Mouse (Mus musculus): ENCODE results near the gene Morc4. TPM values are rescaled to one million over a fixed set of nuclear protein-coding genes. Genes with fewer than 3 reads are reported as not detected.
A peak's percentile ranks its signal among the peaks of the same experiment; 100 is the strongest.

Gene Morc4
- polyA plus RNA-seq, 1 experiment from 2014 or later, result 13.3 TPM

- H3K27ac ChIP-seq, result no peak overlapping the region
- no peak overlapping the region for H3K4me3 ChIP-seq (replicated peaks)
- no peaks in the 10 kb centered on the region for H3K36me3 ChIP-seq
- no peak overlapping the region for H3K4me2 ChIP-seq (replicated peaks)
- no peaks in the 10 kb centered on the region for H3K9me3 ChIP-seq
- no peak for ATAC-seq
- no peak overlapping the region for H3K9ac ChIP-seq
- 90% methylated on average over 6 of the region's 6 CpGs for WGBS
- H3K4me1 ChIP-seq (replicated peaks), result no peaks in the 10 kb centered on the region
- no peaks in the 10 kb centered on the region for H3K27me3 ChIP-seq (replicated peaks)
Observed at GRCm38 (mm10) chrX:139828363-139829092, 42.9 kb downstream of the Morc4 start.

- Histone ChIP-seq H3K27me3 (replicated peaks) (no peaks in the 10 kb centered on the region), H3K4me3 (replicated peaks) (no peak overlapping the region), H3K27ac (no peak overlapping the region), H3K4me1 (replicated peaks) (no peaks in the 10 kb centered on the region), H3K36me3 (no peaks in the 10 kb centered on the region), H3K9me3 (no peaks in the 10 kb centered on the region), H3K4me2 (replicated peaks) (no peak overlapping the region), H3K9ac (no peak overlapping the region)
- no peak for ATAC-seq
- 84% methylated on average over 4 of the region's 4 CpGs for WGBS
Observed at GRCm38 (mm10) chrX:139826926-139827325, 44.6 kb downstream of the Morc4 start.

- Histone ChIP-seq H3K27ac (no peak overlapping the region), H3K27me3 (replicated peaks) (no peaks in the 10 kb centered on the region), H3K9me3 (no peaks in the 10 kb centered on the region), H3K4me1 (replicated peaks) (no peaks in the 10 kb centered on the region), H3K4me2 (replicated peaks) (no peak overlapping the region), H3K9ac (no peak overlapping the region), H3K36me3 (no peaks in the 10 kb centered on the region), H3K4me3 (replicated peaks) (no peak overlapping the region)
- ATAC-seq, result no peak
- WGBS, result 88% methylated on average over 1 of the region's 1 CpGs
Observed at GRCm38 (mm10) chrX:139825402-139825801, 46.1 kb downstream of the Morc4 start.

- no peaks in the 10 kb centered on the region for H3K9me3 ChIP-seq
- WGBS, result 67% methylated on average over 5 of the region's 5 CpGs
- no peak for ATAC-seq
Observed at GRCm38 (mm10) chrX:139815201-139815600, 56.3 kb downstream of the Morc4 start.

DNA sequence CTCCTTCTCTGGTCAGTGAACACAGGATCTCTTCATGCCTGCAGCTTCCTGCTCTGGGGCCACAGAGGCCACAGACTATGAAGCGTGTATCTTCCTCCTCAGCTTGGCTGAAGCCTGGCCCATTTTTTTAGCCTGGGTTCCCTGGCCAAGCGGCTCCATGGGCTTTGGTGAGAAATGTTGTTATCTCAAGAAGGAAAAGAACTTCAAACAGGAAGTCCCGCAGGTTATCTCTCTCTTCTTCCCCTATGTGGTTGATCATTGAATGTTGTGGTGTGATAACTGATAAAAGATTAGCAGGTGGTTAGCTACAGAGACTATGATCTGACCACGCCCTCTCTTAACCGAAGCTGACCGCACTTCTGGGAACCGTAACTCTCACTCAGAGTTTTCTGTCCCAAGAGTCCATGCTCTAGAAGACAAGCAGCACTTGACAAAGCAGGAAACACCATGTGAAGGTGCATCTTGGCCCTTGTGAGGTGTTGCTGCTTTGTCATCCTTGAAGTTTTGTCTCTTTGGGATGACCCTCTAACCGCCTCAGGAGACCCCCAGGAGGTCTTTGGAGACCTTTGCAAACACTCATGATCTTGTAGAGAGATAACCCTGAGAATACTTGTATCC, 57.4 kb downstream of the Morc4 start:
- Histone ChIP-seq H3K4me3 (replicated peaks) (no peak overlapping the region), H3K27ac (0 out of 2 replicates have a peak overlapping the region, but pooled peaks have one; percentile 44), H3K9ac (no peak overlapping the region), H3K9me3 (no peaks in the 10 kb centered on the region), H3K4me1 (replicated peaks) (no peaks in the 10 kb centered on the region), H3K36me3 (no peaks in the 10 kb centered on the region), H3K27me3 (replicated peaks) (no peaks in the 10 kb centered on the region), H3K4me2 (replicated peaks) (no peak overlapping the region)
- 71% methylated on average over 8 of the region's 8 CpGs for WGBS
- peak; percentile 51 for ATAC-seq

More at GRCm38 (mm10) chrX:139815201-139815600, 56.3 kb downstream of the Morc4 start:
- Histone ChIP-seq H3K27me3 (replicated peaks) (no peaks in the 10 kb centered on the region), H3K27ac (no peak overlapping the region), H3K4me2 (replicated peaks) (no peak overlapping the region), H3K4me3 (replicated peaks) (no peak overlapping the region), H3K4me1 (replicated peaks) (no peaks in the 10 kb centered on the region), H3K36me3 (no peaks in the 10 kb centered on the region), H3K9ac (no peak overlapping the region)

DNA sequence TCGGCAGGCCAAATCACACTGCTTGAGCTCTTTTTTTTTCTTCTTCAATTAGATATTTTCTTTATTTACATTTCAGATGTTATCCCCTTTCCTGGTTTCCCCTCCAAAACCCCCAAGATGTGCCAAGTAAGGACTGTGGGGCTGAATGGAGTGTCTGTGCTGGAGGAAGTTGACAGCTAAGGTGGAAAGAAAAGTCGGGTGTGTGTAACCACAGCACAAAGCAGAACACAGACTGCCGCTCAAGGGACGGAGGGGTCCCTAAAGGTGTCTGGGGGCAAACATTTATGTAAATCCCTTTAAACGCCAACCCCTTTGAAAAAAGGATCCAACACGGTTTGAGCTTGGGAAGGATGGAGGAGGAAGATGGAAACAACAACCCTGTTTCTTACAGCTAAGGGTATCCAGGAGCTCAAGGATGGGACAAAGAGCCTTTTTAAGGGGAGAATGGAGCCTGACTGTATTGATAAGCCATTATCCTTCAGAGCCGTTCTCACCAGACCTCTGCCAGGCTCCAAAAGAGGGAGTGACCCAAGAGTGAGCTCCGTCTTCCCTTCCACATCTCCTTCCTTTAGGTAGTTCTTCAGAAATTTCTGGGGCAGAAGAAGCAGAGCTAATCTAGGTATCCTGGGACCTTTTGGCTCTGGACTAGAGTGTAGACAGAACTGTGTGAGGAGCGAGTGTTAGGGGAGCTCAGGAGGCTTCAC, 58.0 kb downstream of the Morc4 start:
- Histone ChIP-seq H3K9ac (no peak overlapping the region), H3K4me2 (replicated peaks) (no peak overlapping the region), H3K4me3 (replicated peaks) (no peak overlapping the region), H3K27ac (0 out of 2 replicates have a peak overlapping the region, but pooled peaks have one; percentile 44), H3K9me3 (no peaks in the 10 kb centered on the region), H3K4me1 (replicated peaks) (no peaks in the 10 kb centered on the region), H3K36me3 (no peaks in the 10 kb centered on the region), H3K27me3 (replicated peaks) (no peaks in the 10 kb centered on the region)
- peak; percentile 13 for ATAC-seq
- WGBS, result 76% methylated on average over 9 of the region's 9 CpGs

- 65% methylated on average over 3 of the region's 3 CpGs for WGBS
- Histone ChIP-seq H3K27ac (0 out of 2 replicates have a peak overlapping the region, but pooled peaks have one; percentile 22), H3K9me3 (no peaks in the 10 kb centered on the region), H3K36me3 (no peaks in the 10 kb centered on the region), H3K4me2 (replicated peaks) (0 out of 2 replicates have a peak overlapping the region, but pooled peaks have one; percentile 4), H3K4me1 (replicated peaks) (no peaks in the 10 kb centered on the region), H3K27me3 (replicated peaks) (no peaks in the 10 kb centered on the region), H3K4me3 (replicated peaks) (no peak overlapping the region), H3K9ac (no peak overlapping the region)
- ATAC-seq, result peak; percentile 85
Observed at GRCm38 (mm10) chrX:139812636-139813298, 58.7 kb downstream of the Morc4 start.

GRCm38 (mm10) chrX:139808501-139808900, 63.0 kb downstream of the Morc4 start:
- Histone ChIP-seq H3K4me3 (replicated peaks) (peak overlapping the region; percentile 24), H3K4me2 (replicated peaks) (peak overlapping the region; percentile 30; the same call in 1 of the 2 replicates), H3K36me3 (no peaks in the 10 kb centered on the region), H3K4me1 (replicated peaks) (no peaks in the 10 kb centered on the region), H3K9me3 (no peaks in the 10 kb centered on the region), H3K27ac (peak overlapping the region; percentile 32; the same call in 1 of the 2 replicates), H3K27me3 (replicated peaks) (no peaks in the 10 kb centered on the region), H3K9ac (no peak overlapping the region)
- 82% methylated on average over 10 of the region's 10 CpGs for WGBS
- ATAC-seq, result no peak

GRCm38 (mm10) chrX:139808085-139808484, 63.4 kb downstream of the Morc4 start:
- Histone ChIP-seq H3K27ac (peak overlapping the region; percentile 45), H3K36me3 (no peaks in the 10 kb centered on the region), H3K9me3 (no peaks in the 10 kb centered on the region), H3K9ac (no peak overlapping the region), H3K4me2 (replicated peaks) (no peak overlapping the region), H3K27me3 (replicated peaks) (no peaks in the 10 kb centered on the region), H3K4me1 (replicated peaks) (no peaks in the 10 kb centered on the region), H3K4me3 (replicated peaks) (no peak overlapping the region)
- peak; percentile 78 for ATAC-seq
- WGBS, result 46% methylated on average over 4 of the region's 4 CpGs

GRCm38 (mm10) chrX:139807391-139807790, 64.1 kb downstream of the Morc4 start:
- H3K9ac ChIP-seq, result no peak overlapping the region
- no peak overlapping the region for H3K4me2 ChIP-seq (replicated peaks)
- no peak overlapping the region for H3K4me3 ChIP-seq (replicated peaks)
- peak; percentile 26; the same call in 1 of the 2 replicates for ATAC-seq
- no peaks in the 10 kb centered on the region for H3K9me3 ChIP-seq
- no peaks in the 10 kb centered on the region for H3K27me3 ChIP-seq (replicated peaks)
- WGBS, result 62% methylated on average over 2 of the region's 2 CpGs
- peak overlapping the region; percentile 45; the same call in 1 of the 2 replicates for H3K27ac ChIP-seq
- H3K36me3 ChIP-seq, result no peaks in the 10 kb centered on the region
- H3K4me1 ChIP-seq (replicated peaks), result no peaks in the 10 kb centered on the region

DNA sequence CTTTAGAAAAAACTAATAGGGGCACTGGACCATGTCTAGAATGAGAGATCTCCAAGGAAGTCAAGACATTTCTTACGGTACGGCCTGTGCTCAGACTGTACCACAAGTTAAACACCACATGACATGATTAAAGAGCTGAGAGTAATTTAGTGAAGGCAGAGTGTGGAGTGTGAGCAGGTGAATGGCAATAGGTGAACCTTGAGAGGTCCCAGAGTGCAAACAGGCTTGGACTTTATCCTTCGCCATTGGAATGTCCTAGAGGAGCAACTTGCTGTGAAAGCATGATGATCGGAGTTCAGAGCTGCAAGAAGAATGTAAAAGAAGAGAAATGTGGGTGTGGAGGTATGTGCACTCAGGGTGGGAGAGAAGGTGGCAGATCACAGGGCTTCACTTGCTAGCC, 65.6 kb downstream of the Morc4 start:
- Histone ChIP-seq H3K4me1 (replicated peaks) (no peaks in the 10 kb centered on the region), H3K9ac (no peak overlapping the region), H3K4me3 (replicated peaks) (no peak overlapping the region), H3K9me3 (no peaks in the 10 kb centered on the region), H3K27me3 (replicated peaks) (no peaks in the 10 kb centered on the region), H3K36me3 (no peaks in the 10 kb centered on the region), H3K4me2 (replicated peaks) (no peak overlapping the region), H3K27ac (no peak overlapping the region)
- ATAC-seq, result peak; percentile 48
- WGBS, result 75% methylated on average over 4 of the region's 4 CpGs

GRCm38 (mm10) chrX:139803028-139803427, 68.4 kb downstream of the Morc4 start:
- no peak for ATAC-seq
- 73% methylated on average over 2 of the region's 2 CpGs for WGBS

More at GRCm38 (mm10) chrX:139803028-139803427, 68.4 kb downstream of the Morc4 start:
- Histone ChIP-seq H3K4me2 (replicated peaks) (no peak overlapping the region), H3K9me3 (no peaks in the 10 kb centered on the region), H3K4me3 (replicated peaks) (no peak overlapping the region), H3K9ac (no peak overlapping the region), H3K4me1 (replicated peaks) (no peaks in the 10 kb centered on the region), H3K27me3 (replicated peaks) (no peaks in the 10 kb centered on the region), H3K27ac (no peak overlapping the region), H3K36me3 (no peaks in the 10 kb centered on the region)
